Mouse (Mus musculus) ES-Bruce4 (cell line): ENCODE measurements around the gene Alox5ap.

Experiments
- CTCF ChIP-seq: IDR thresholded peaks from one replicate; pipeline ENCODE4 v1.8.1; 2011; ENCODE audit warnings: low read depth, low read length
- EP300 ChIP-seq: IDR thresholded peaks from 2 replicates; pipeline ENCODE4 v1.6.1; 2011; ENCODE audit warnings: low read depth, low read length; ENCODE audit not compliant: insufficient read depth
- POLR2A ChIP-seq: IDR thresholded peaks from one replicate; pipeline ENCODE4 v1.8.1; 2011; ENCODE audit warnings: low read length; ENCODE audit not compliant: insufficient read depth

- TF ChIP-seq POLR2A, result no peak
- TF ChIP-seq CTCF, result no peak
- TF ChIP-seq EP300, result no peak
Observed at GRCm38 (mm10) chr5:149329098-149329887, 64.7 kb downstream of the Alox5ap start.
